Mouse (Mus musculus): Measurements from ENCODE around the gene Rnf40.

Gene Rnf40

GRCm38 (mm10) chr7:127588011-127588871 is at the start of gene Rnf40, which contains the start of gene Ccdc189:
TSS of gene Rnf40 (plus strand) at chr7:127588767.
TSS of gene Ccdc189 (minus strand) at chr7:127588595.
- peak; percentile 94 for DNase-seq (ENCODE audit: low spot score)

- DNase-seq (ENCODE audit: low spot score) = no peak
These were observed 46.9 kb upstream of the Rnf40 start for GRCm38 (mm10) chr7:127541671-127542070.

GRCm38 (mm10) chr7:127549116-127549835 is 39.3 kb upstream of the Rnf40 start:
- DNase-seq (ENCODE audit: low spot score) = no peak

GRCm38 (mm10) chr7:127551558-127551957 is 37.0 kb upstream of the Rnf40 start:
- no peak for DNase-seq (ENCODE audit: low spot score)

- DNase-seq (ENCODE audit: low spot score) = no peak
These were observed 28.0 kb upstream of the Rnf40 start for GRCm38 (mm10) chr7:127560580-127560979.

GRCm38 (mm10) chr7:127561340-127561858 is 27.2 kb upstream of the Rnf40 start, which contains the start of gene Tmem265:
TSS of gene Tmem265 (plus strand) at chr7:127561390.
- DNase-seq (ENCODE audit: low spot score) = no peak

- DNase-seq (ENCODE audit: low spot score) = no peak
These were observed 24.0 kb upstream of the Rnf40 start for GRCm38 (mm10) chr7:127564381-127565150.

GRCm38 (mm10) chr7:127572895-127573471 is 15.6 kb upstream of the Rnf40 start, which contains the start of gene Phkg2:
TSS of gene Phkg2 (plus strand) at chr7:127573340.
- peak; percentile 95 for DNase-seq (ENCODE audit: low spot score)

- no peak for DNase-seq (ENCODE audit: low spot score)
These were observed 15.0 kb upstream of the Rnf40 start for GRCm38 (mm10) chr7:127573503-127574008.

GRCm38 (mm10) chr7:127574115-127574514 is 14.5 kb upstream of the Rnf40 start:
- no peak for DNase-seq (ENCODE audit: low spot score)

GRCm38 (mm10) chr7:127583260-127583659 is 5.3 kb upstream of the Rnf40 start:
- DNase-seq (ENCODE audit: low spot score) = no peak

GRCm38 (mm10) chr7:127585031-127585430 is 3.5 kb upstream of the Rnf40 start:
- no peak for DNase-seq (ENCODE audit: low spot score)

- no peak for DNase-seq (ENCODE audit: low spot score)
These were observed 2.4 kb upstream of the Rnf40 start for GRCm38 (mm10) chr7:127586149-127586548.

- DNase-seq (ENCODE audit: low spot score) = no peak
These were observed 1.4 kb upstream of the Rnf40 start for GRCm38 (mm10) chr7:127587196-127587595.

GRCm38 (mm10) chr7:127588901-127589300 is 334 bp downstream of the Rnf40 start:
- no peak for DNase-seq (ENCODE audit: low spot score)

- DNase-seq (ENCODE audit: low spot score) = no peak
These were observed 1.1 kb downstream of the Rnf40 start for GRCm38 (mm10) chr7:127589637-127590036.

- no peak for DNase-seq (ENCODE audit: low spot score)
These were observed 2.5 kb downstream of the Rnf40 start for GRCm38 (mm10) chr7:127591108-127591507.

GRCm38 (mm10) chr7:127592575-127592974 is 4.0 kb downstream of the Rnf40 start:
- no peak for DNase-seq (ENCODE audit: low spot score)

GRCm38 (mm10) chr7:127596747-127597146 is 8.2 kb downstream of the Rnf40 start:
- no peak for DNase-seq (ENCODE audit: low spot score)

GRCm38 (mm10) chr7:127600612-127601011 is 12.0 kb downstream of the Rnf40 start:
- no peak for DNase-seq (ENCODE audit: low spot score)

GRCm38 (mm10) chr7:127601735-127602134 is 13.2 kb downstream of the Rnf40 start:
- no peak for DNase-seq (ENCODE audit: low spot score)
